8 mouse cellular contexts compared by ENCODE assay signal in genomic region chr14:20733952-20734774, GRCm38 (mm10). TPM values are rescaled to one million over a fixed set of nuclear protein-coding genes. Genes with fewer than 3 reads are reported as not detected.
DNase-seq lines count a peak whose midpoint lies in the region; ATAC-seq and TF ChIP-seq lines count a peak whose summit lies in the region.

Gene Ndst2 (minus strand): TSS chr14:20734562.

- peak within 1 kb of the TSS; percentile 80 for H3K27ac ChIP-seq in forebrain, embryonic 15.5 days (replicated peaks)

- under 1% methylated on average over 77 of the region's 81 CpGs for WGBS in forebrain, embryonic 15.5 days
- WGBS in lung, adult 2 months = under 1% methylated on average over 81 of the region's 81 CpGs

- H3K4me3 ChIP-seq in forebrain, embryonic 15.5 days = peak within 1 kb of the TSS; percentile 75
- peak within 1 kb of the TSS; percentile 93 for H3K4me3 ChIP-seq in lung, adult 2 months (replicated peaks; ENCODE audit: extremely low read depth, low read depth, low read length)

- H3K36me3 ChIP-seq in forebrain, embryonic 15.5 days = peaks cover 30% of the 10 kb centered on the region

- intact Hi-C loops in heart, postnatal 25 days (cut with DNase I) = no loop called here

- H3K9me3 ChIP-seq in forebrain, embryonic 15.5 days = no peaks in the 10 kb centered on the region

- peak; percentile 49; the same call in 1 of the 2 replicates for TF ChIP-seq POLR2A in lung, adult 2 months (IDR thresholded peaks at IDR 0.05; ENCODE audit: borderline replicate concordance, extremely low read depth, low read depth, low read length)

- peak; percentile 45 for DNase-seq in ES-CJ7 (ENCODE audit: low read depth, low spot score)
- peak; percentile 89 for DNase-seq in cerebellum, adult 11-12 months
- peak; percentile 85 for DNase-seq in heart, postnatal 25 days (ENCODE audit: low spot score)
- DNase-seq in layer of hippocampus, adult 18-20 months (ENCODE audit: low spot score in 2 of 2) = peak; percentile 76 to 83
- peak; percentile 92 for DNase-seq in lung, adult 2 months
- peak; percentile 68 to 72 for DNase-seq in thymus, adult 18-20 months

- ATAC-seq in forebrain, embryonic 15.5 days (replicated peaks) = peak; percentile 99
- peak; percentile 87 for ATAC-seq in neutrophil, adult 5-6 weeks (ENCODE audit: extremely low read depth, insufficient number of reproducible peaks, low FRiP score, poor library complexity, severe bottlenecking)

- H3K4me2 ChIP-seq in forebrain, embryonic 15.5 days (replicated peaks) = peak within 1 kb of the TSS; percentile 78

- no peak for TF ChIP-seq CTCF in lung, adult 2 months (IDR thresholded peaks at IDR 0.05; ENCODE audit: insufficient read depth, low read length)

- H3K4me1 ChIP-seq in forebrain, embryonic 15.5 days = peaks cover 15% of the 10 kb centered on the region
- peaks cover 8% of the 10 kb centered on the region for H3K4me1 ChIP-seq in lung, adult 2 months (ENCODE audit: control insufficient read depth, insufficient read depth, low read length)

- H3K9ac ChIP-seq in forebrain, embryonic 15.5 days (replicated peaks) = peak within 1 kb of the TSS; percentile 90

- H3K27me3 ChIP-seq in forebrain, embryonic 15.5 days = no peaks in the 10 kb centered on the region

RNA-seq across cellular contexts. Expression of gene Ndst2, which starts in this region (rescaled TPM):
- 15.7 and 16.9 TPM in 2 replicates for polyA plus RNA-seq in forebrain, embryonic 15.5 days (2015; fragmentation: Nextera tagmentation; extraction: Ambion mirVana)
- total RNA-seq in heart, postnatal 25 days (2021) = 10 to 100 TPM; 10.0 to 12.6 TPM
- total RNA-seq in layer of hippocampus, adult 18-20 months (2021) = 10 to 100 TPM; 14.9 to 17.6 TPM
- polyA plus RNA-seq in lung, adult 2 months (2012; rRNA removed) = 36.9 and 44.0 TPM in 2 replicates
- 18.2 and 21.4 TPM in 2 replicates for total RNA-seq in neutrophil, adult 5-6 weeks (2017)

Comparison
In these comparisons a context has a peak if more than half of its experiments do, and no peak if none do; other contexts are left out.
1. Peak in every context shown above with its lines: DNase-seq, ATAC-seq, H3K4me3 ChIP-seq and H3K27ac ChIP-seq.